8 mouse cellular contexts compared by ENCODE assay signal in genomic region chr4:3089567-3090377, GRCm38 (mm10).
A peak's percentile ranks its signal among the peaks of the same experiment; 100 is the strongest.
DNase-seq lines count a peak whose midpoint lies in the region; ATAC-seq and TF ChIP-seq lines count a peak whose summit lies in the region.

No protein-coding gene starts in this region.

- H3K4me2 ChIP-seq in kidney, postnatal 0 days (ENCODE audit: low read length), result no peak overlapping the region
- no peak overlapping the region for H3K4me2 ChIP-seq in hindbrain, embryonic 16.5 days (ENCODE audit: low read length)
- H3K4me2 ChIP-seq in neural tube, embryonic 12.5 days (replicated peaks), result no peak overlapping the region

- WGBS in kidney, postnatal 0 days, result 68% methylated on average over 13 of the region's 13 CpGs
- WGBS in hindbrain, embryonic 16.5 days, result 69% methylated on average over 13 of the region's 13 CpGs
- 61% methylated on average over 13 of the region's 13 CpGs for WGBS in neural tube, embryonic 12.5 days

- no peak overlapping the region for H3K4me3 ChIP-seq in kidney, postnatal 0 days (replicated peaks; ENCODE audit: low read depth, low read length)
- no peak overlapping the region for H3K4me3 ChIP-seq in hindbrain, embryonic 16.5 days (ENCODE audit: low read length)
- H3K4me3 ChIP-seq in neural tube, embryonic 12.5 days, result no peak overlapping the region

- DNase-seq in kidney, postnatal 0 days (ENCODE audit: low spot score), result no peak
- DNase-seq in kidney, adult 8-10 months, result no peak
- no peak for DNase-seq in left cerebral cortex, postnatal 36 days (ENCODE audit: low spot score in 2 of 2)
- DNase-seq in adrenal gland, adult 18-20 months (ENCODE audit: low spot score in 2 of 2), result no peak
- DNase-seq in adrenal gland, postnatal 36 days, result no peak

- TF ChIP-seq CTCF in kidney, postnatal 0 days (IDR thresholded peaks at IDR 0.05; ENCODE audit: low read depth), result no peak

- H3K9me3 ChIP-seq in kidney, postnatal 0 days (replicated peaks; ENCODE audit: low read length), result peaks cover 30% of the 10 kb centered on the region
- H3K9me3 ChIP-seq in hindbrain, embryonic 16.5 days (ENCODE audit: control insufficient read depth, low read length), result peaks cover 35% of the 10 kb centered on the region
- peaks cover 56% of the 10 kb centered on the region for H3K9me3 ChIP-seq in neural tube, embryonic 12.5 days

- H3K4me1 ChIP-seq in kidney, postnatal 0 days (replicated peaks; ENCODE audit: insufficient read depth, low read length), result no peaks in the 10 kb centered on the region
- H3K4me1 ChIP-seq in hindbrain, embryonic 16.5 days (ENCODE audit: control insufficient read depth, insufficient read depth, low read depth, low read length), result no peaks in the 10 kb centered on the region
- no peaks in the 10 kb centered on the region for H3K4me1 ChIP-seq in neural tube, embryonic 12.5 days

- no peaks in the 10 kb centered on the region for H3K27me3 ChIP-seq in kidney, postnatal 0 days (ENCODE audit: insufficient read depth, low read length)
- H3K27me3 ChIP-seq in hindbrain, embryonic 16.5 days (replicated peaks; ENCODE audit: control insufficient read depth, insufficient read depth, low read length), result no peaks in the 10 kb centered on the region
- no peaks in the 10 kb centered on the region for H3K27me3 ChIP-seq in neural tube, embryonic 12.5 days (replicated peaks)

- H3K9ac ChIP-seq in kidney, postnatal 0 days (ENCODE audit: low read depth, low read length), result no peak overlapping the region
- H3K9ac ChIP-seq in hindbrain, embryonic 16.5 days (ENCODE audit: low read depth, low read length), result no peak overlapping the region
- H3K9ac ChIP-seq in neural tube, embryonic 12.5 days, result no peak overlapping the region

- 0 out of 2 replicates have a peak, but pooled peaks have one; percentile 30 for ATAC-seq in kidney, postnatal 0 days (replicated peaks; ENCODE audit: low FRiP score, low read depth)
- ATAC-seq in activated CD4-positive, CD25-positive, alpha-beta regulatory T cell, adult 4 months, result peak; percentile 53
- ATAC-seq in hindbrain, embryonic 16.5 days, result 0 out of 2 replicates have a peak, but pooled peaks have one; percentile 50
- ATAC-seq in neural tube, embryonic 12.5 days (ENCODE audit: low FRiP score, low read depth), result peak; percentile 65; the same call in 1 of the 2 replicates

- no peaks in the 10 kb centered on the region for H3K36me3 ChIP-seq in kidney, postnatal 0 days (ENCODE audit: insufficient read depth, low read length)
- H3K36me3 ChIP-seq in hindbrain, embryonic 16.5 days (ENCODE audit: control insufficient read depth, insufficient read depth, low read length), result no peaks in the 10 kb centered on the region
- no peaks in the 10 kb centered on the region for H3K36me3 ChIP-seq in neural tube, embryonic 12.5 days

- intact Hi-C loops in left cerebral cortex, postnatal 36 days (cut with DNase I), result no loop called here

- H3K27ac ChIP-seq in kidney, postnatal 0 days, result no peak overlapping the region
- no peak overlapping the region for H3K27ac ChIP-seq in hindbrain, embryonic 16.5 days (ENCODE audit: low read depth, low read length)
- H3K27ac ChIP-seq in neural tube, embryonic 12.5 days, result no peak overlapping the region
